Mouse (Mus musculus) adrenal gland, adult 10 weeks (tissue): ENCODE results near the gene Gpx5. TPM values are rescaled to one million over a fixed set of nuclear protein-coding genes. Genes with fewer than 3 reads are reported as not detected.

ENCODE experiments used
- polyA plus RNA-seq: library from polyadenylated mRNA; stranded (reverse); fragments of 350-450 nt; fragmentation: Illumina TruSeq; extraction: RNeasy Lipid Tissue Mini Kit (QIAGEN cat#74804); gene quantifications from one replicate; pipeline ENCODE4 v1.2.3, GENCODE M21; 2014; ENCODE audit warnings: low read depth, low replicate concordance

Gene Gpx5
- polyA plus RNA-seq = 2.4 TPM

GRCm38 (mm10) chr13:21292631-21293030 is at the start of gene Gpx5:
Gene Gpx5 (minus strand): TSS chr13:21292731.

GRCm38 (mm10) chr13:21311926-21312325 is 19.4 kb upstream of the Gpx5 start, which contains the start of gene Gpx6:
Gene Gpx6 (plus strand): TSS chr13:21312125.

Other genes with a start within 250 kb of the Gpx5 start
- not detected for gene Olfr1370, start 217.8 kb downstream of the Gpx5 start, polyA plus RNA-seq
- not detected for gene Olfr1369-ps1, start 181.2 kb downstream of the Gpx5 start, polyA plus RNA-seq
- gene Olfr263, start 163.1 kb downstream of the Gpx5 start, polyA plus RNA-seq = not detected
- gene Olfr1368, start 146.9 kb downstream of the Gpx5 start, polyA plus RNA-seq = not detected
- 34.1 TPM for gene Trim27, start 113.3 kb downstream of the Gpx5 start, polyA plus RNA-seq
- not detected for gene Gpx6, start 19.4 kb upstream of the Gpx5 start, polyA plus RNA-seq
- not detected for gene Olfr1367, start 54.2 kb upstream of the Gpx5 start, polyA plus RNA-seq
- gene Zscan12, start 70.1 kb upstream of the Gpx5 start, polyA plus RNA-seq = 17.1 TPM
- 88.2 TPM for gene Zkscan3, start 110.0 kb upstream of the Gpx5 start, polyA plus RNA-seq
- 4.0 TPM for gene Pgbd1, start 148.3 kb upstream of the Gpx5 start, polyA plus RNA-seq
- gene Zscan26, start 161.0 kb upstream of the Gpx5 start, polyA plus RNA-seq = 95.7 TPM
- 2.3 TPM for gene Nkapl, start 175.8 kb upstream of the Gpx5 start, polyA plus RNA-seq
- gene Zkscan4, start 186.2 kb upstream of the Gpx5 start, polyA plus RNA-seq = 1.8 TPM
- gene Gm10065, start 186.7 kb upstream of the Gpx5 start, polyA plus RNA-seq = not detected
- 5.3 TPM for gene AK157302, start 202.5 kb upstream of the Gpx5 start, polyA plus RNA-seq
- gene Gm11273, start 208.7 kb upstream of the Gpx5 start, polyA plus RNA-seq = not detected
- 41.5 TPM for gene Zkscan8, start 238.4 kb upstream of the Gpx5 start, polyA plus RNA-seq